ENCODE assay signal across 14 mouse cellular contexts in genomic region chr19:14355946-14356345, GRCm38 (mm10).
"Had no signal": no experiment of that assay in that cellular context is flagged by ENCODE, and none has a peak within 500 bp of the region (broad histone marks: within the 10 kb centered on the region; RNA-seq: fewer than 3 reads in every experiment).

No protein-coding gene starts in this region.

- H3K27ac ChIP-seq: lung, embryonic 15.5 days; macrophage; midbrain, embryonic 13.5 days; midbrain, embryonic 15.5 days; neural tube, embryonic 12.5 days had no signal

- DNase-seq: lung, adult 2 months; lung, postnatal 14 days; lung, postnatal 36 days; right cerebral cortex, postnatal 14 days; spleen, adult 18-20 months; thymus, adult 18-20 months; thymus, postnatal 14 days; thymus, postnatal 36 days had no signal

- H3K4me1 ChIP-seq: lung, embryonic 15.5 days; megakaryocyte, embryonic 14.5 days; midbrain, embryonic 13.5 days; midbrain, embryonic 15.5 days; neural tube, embryonic 12.5 days had no signal

- H3K4me3 ChIP-seq: lung, embryonic 15.5 days; megakaryocyte, embryonic 14.5 days; midbrain, embryonic 13.5 days; midbrain, embryonic 15.5 days; neural tube, embryonic 12.5 days had no signal
